Mouse (Mus musculus) heart, embryonic 14.5 days (tissue): ENCODE data around the gene Gm9508. TPM values are rescaled to one million over a fixed set of nuclear protein-coding genes. Genes with fewer than 3 reads are reported as not detected.

Source experiments
- ATAC-seq: fragments of 200-750 bp; cut with Nextera tagmentation; 2 replicates; pipeline ENCODE4 v1.8.0; 2017; ENCODE audit warnings: low read depth, moderate TSS enrichment; ENCODE audit not compliant: insufficient number of reproducible peaks, insufficient read depth, low FRiP score
- H3K27ac ChIP-seq, 2 experiments: fragments of 200-500 bp in 1 of 2; fragments of 300-500 bp in 1 of 2; sonication (generic) in 1 of 2; replicated peaks in 1 of 2; 2 replicates each; pipeline ENCODE4 v1.5.1; 2012 to 2014; ENCODE audit warnings: low read depth in 2 of 2, low read length in 2 of 2, control low read depth in 1 of 2, mild to moderate bottlenecking in 1 of 2, mixed read lengths in 1 of 2; ENCODE audit not compliant: control insufficient read depth in 1 of 2, insufficient read depth in 1 of 2
- H3K27me3 ChIP-seq: fragments of 300-500 bp; sonication (generic); 2 replicates; pipeline ENCODE4 v1.6.1; 2014; ENCODE audit warnings: mild to moderate bottlenecking, low read length, control low read depth; ENCODE audit not compliant: control insufficient read depth, insufficient read depth
- H3K36me3 ChIP-seq: fragments of 300-500 bp; sonication (generic); 2 replicates; pipeline ENCODE4 v1.6.1; 2014; ENCODE audit warnings: mild to moderate bottlenecking, control low read depth, low read length, mixed read lengths; ENCODE audit not compliant: control insufficient read depth, insufficient read depth
- H3K4me1 ChIP-seq, 2 experiments: fragments of 200-500 bp in 1 of 2; fragments of 300-500 bp in 1 of 2; sonication (generic) in 1 of 2; 2 replicates each; pipeline ENCODE4 v1.6.1; 2012 to 2014; ENCODE audit warnings: low read length in 2 of 2, control low read depth in 1 of 2, mixed read lengths in 1 of 2; ENCODE audit not compliant: control insufficient read depth in 2 of 2, insufficient read depth in 2 of 2
- H3K4me2 ChIP-seq: fragments of 300-500 bp; sonication (generic); 2 replicates; pipeline ENCODE4 v1.6.1; 2014; ENCODE audit warnings: mild to moderate bottlenecking, low read length
- H3K4me3 ChIP-seq, 2 experiments: fragments of 200-500 bp in 1 of 2; fragments of 300-500 bp in 1 of 2; sonication (generic) in 1 of 2; 2 replicates each; pipeline ENCODE4 v1.5.1; 2012 to 2014; ENCODE audit warnings: low read length in 2 of 2, mild to moderate bottlenecking in 2 of 2, control low read depth in 1 of 2, low read depth in 1 of 2, moderate library complexity in 1 of 2; ENCODE audit not compliant: control insufficient read depth in 1 of 2, insufficient read depth in 1 of 2
- H3K9ac ChIP-seq: fragments of 300-500 bp; sonication (generic); 2 replicates; pipeline ENCODE4 v1.6.1; 2014; ENCODE audit warnings: mild to moderate bottlenecking, low read length
- H3K9me3 ChIP-seq: fragments of 300-500 bp; sonication (generic); 2 replicates; pipeline ENCODE4 v1.6.1; 2016; ENCODE audit warnings: low read length, control low read depth; ENCODE audit not compliant: control insufficient read depth
- WGBS: fragments of 180-500 bp; shearing (Covaris S2); extraction: QIAGEN DNeasy Blood & Tissue Kit; methylation state at CpG from one replicate; pipeline ENCODE4 v1.1.7; 2014; 5-methylcytosine and 5-hydroxymethylcytosine counted together
- polyA plus RNA-seq: library from polyadenylated mRNA; unstranded; fragments of >200 nt; fragmentation: Nextera tagmentation; extraction: Ambion mirVana; gene quantifications from 2 replicates; pipeline ENCODE4 v1.2.1, GENCODE M21; 2014

Gm9508 gene
- polyA plus RNA-seq, 1 experiment from 2014 or later, result not detected

- Histone ChIP-seq H3K4me3 (no peak overlapping the region), H3K9me3 (no peaks in the 10 kb centered on the region), H3K4me2 (no peak overlapping the region), H3K4me1 (no peaks in the 10 kb centered on the region), H3K9ac (no peak overlapping the region), H3K27me3 (0 out of 2 replicates have a peak, but pooled peaks cover 6% of the 10 kb centered on the region), H3K27ac (no peak overlapping the region), H3K36me3 (no peaks in the 10 kb centered on the region)
- 72% methylated on average over 4 of the region's 4 CpGs for WGBS
- no peak for ATAC-seq
Measured at GRCm38 (mm10) chr10:77667402-77667801, 29.6 kb downstream of the Gm9508 start.

GRCm38 (mm10) chr10:77666342-77666741 lies 30.7 kb downstream of the Gm9508 start:
- Histone ChIP-seq H3K9me3 (no peaks in the 10 kb centered on the region), H3K27me3 (0 out of 2 replicates have a peak, but pooled peaks cover 6% of the 10 kb centered on the region), H3K27ac (no peak overlapping the region), H3K4me3 (no peak overlapping the region), H3K4me1 (no peaks in the 10 kb centered on the region), H3K9ac (no peak overlapping the region), H3K4me2 (no peak overlapping the region), H3K36me3 (no peaks in the 10 kb centered on the region)
- ATAC-seq, result no peak
- 78% methylated on average over 8 of the region's 8 CpGs for WGBS

- Histone ChIP-seq H3K4me2 (peak overlapping the region; percentile 41), H3K27me3 (0 out of 2 replicates have a peak, but pooled peaks cover 6% of the 10 kb centered on the region)
- ATAC-seq, result no peak
Measured at GRCm38 (mm10) chr10:77663949-77664665, 32.9 kb downstream of the Gm9508 start.

GRCm38 (mm10) chr10:77658286-77658994 lies 38.6 kb downstream of the Gm9508 start:
- Histone ChIP-seq H3K4me3 (no peak overlapping the region), H3K4me2 (no peak overlapping the region), H3K27me3 (0 out of 2 replicates have a peak, but pooled peaks cover under 1% of the 10 kb centered on the region), H3K9me3 (0 out of 2 replicates have a peak, but pooled peaks cover 4% of the 10 kb centered on the region), H3K27ac (no peak overlapping the region), H3K36me3 (no peaks in the 10 kb centered on the region), H3K4me1 (no peaks in the 10 kb centered on the region), H3K9ac (no peak overlapping the region)
- no peak for ATAC-seq
- WGBS, result 66% methylated on average over 15 of the region's 15 CpGs

More at GRCm38 (mm10) chr10:77663949-77664665, 32.9 kb downstream of the Gm9508 start:
- WGBS, result 31% methylated on average over 43 of the region's 43 CpGs
- H3K4me3 ChIP-seq, result no peak overlapping the region
- H3K36me3 ChIP-seq, result no peaks in the 10 kb centered on the region
- H3K9me3 ChIP-seq, result no peaks in the 10 kb centered on the region
- no peak overlapping the region for H3K9ac ChIP-seq
- H3K27ac ChIP-seq, result no peak overlapping the region
- no peaks in the 10 kb centered on the region for H3K4me1 ChIP-seq

GRCm38 (mm10) chr10:77652046-77652445 lies 45.0 kb downstream of the Gm9508 start:
- 85% methylated on average over 9 of the region's 9 CpGs for WGBS
- Histone ChIP-seq H3K4me3 (no peak overlapping the region), H3K27me3 (no peaks in the 10 kb centered on the region), H3K4me2 (no peak overlapping the region), H3K4me1 (no peaks in the 10 kb centered on the region), H3K9ac (no peak overlapping the region), H3K9me3 (0 out of 2 replicates have a peak, but pooled peaks cover 4% of the 10 kb centered on the region), H3K27ac (no peak overlapping the region), H3K36me3 (0 out of 2 replicates have a peak, but pooled peaks cover under 1% of the 10 kb centered on the region)
- no peak for ATAC-seq

- WGBS, result 79% methylated on average over 8 of the region's 8 CpGs
- H3K4me1 ChIP-seq, result peaks cover 5 to 9% of the 10 kb centered on the region in 2 experiments; a peak in 2 of 4 replicates
- ATAC-seq, result no peak
Measured at GRCm38 (mm10) chr10:77647901-77648300, 49.1 kb downstream of the Gm9508 start.

GRCm38 (mm10) chr10:77647461-77647860 lies 49.6 kb downstream of the Gm9508 start:
- no peak overlapping the region for H3K4me2 ChIP-seq
- WGBS, result 52% methylated on average over 1 of the region's 1 CpGs
- ATAC-seq, result no peak

More at GRCm38 (mm10) chr10:77647901-77648300, 49.1 kb downstream of the Gm9508 start:
- no peak overlapping the region for H3K27ac ChIP-seq
- H3K27me3 ChIP-seq, result no peaks in the 10 kb centered on the region
- peaks cover 42% of the 10 kb centered on the region for H3K36me3 ChIP-seq
- H3K4me3 ChIP-seq, result no peak overlapping the region
- no peak overlapping the region for H3K4me2 ChIP-seq
- H3K9me3 ChIP-seq, result no peaks in the 10 kb centered on the region
- H3K9ac ChIP-seq, result no peak overlapping the region

More at GRCm38 (mm10) chr10:77647461-77647860, 49.6 kb downstream of the Gm9508 start:
- Histone ChIP-seq H3K9ac (no peak overlapping the region), H3K27ac (no peak overlapping the region), H3K27me3 (no peaks in the 10 kb centered on the region), H3K36me3 (peaks cover 46% of the 10 kb centered on the region), H3K9me3 (no peaks in the 10 kb centered on the region), H3K4me3 (no peak overlapping the region), H3K4me1 (peaks cover 5 to 9% of the 10 kb centered on the region in 2 experiments; a peak in 2 of 4 replicates)
